11 mouse cellular contexts compared by ENCODE assay signal in the genomic region with DNA sequence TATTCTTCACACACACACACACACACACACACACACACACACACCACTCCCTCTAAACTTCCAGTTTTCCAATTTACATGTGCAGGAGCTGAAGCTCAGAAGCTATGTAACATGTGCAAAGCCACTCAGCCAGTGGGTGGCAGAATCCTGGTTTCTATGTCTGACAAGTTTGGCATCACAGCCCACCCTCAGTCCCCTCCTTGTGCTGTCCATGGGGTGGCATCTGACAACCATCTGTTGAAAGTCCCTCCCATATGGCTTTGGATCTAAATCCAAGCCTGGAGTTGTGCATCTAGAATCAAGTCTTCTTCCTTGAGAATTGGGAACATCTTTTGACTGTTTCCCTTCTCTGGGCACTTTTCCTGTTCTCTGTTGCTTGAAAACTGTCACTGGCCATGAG.
DNase-seq lines count a peak whose midpoint lies in the region; ATAC-seq lines count a peak whose summit lies in the region.
"Had no signal": no experiment of that assay in that cellular context is flagged by ENCODE, and none has a peak within 500 bp of the region (broad histone marks: within the 10 kb centered on the region; RNA-seq: fewer than 3 reads in every experiment).

No protein-coding gene starts in this region.

- H3K27ac ChIP-seq in midbrain, embryonic 11.5 days (ENCODE audit: low read depth, low read length), result no peak overlapping the region
- H3K27ac ChIP-seq in midbrain, embryonic 16.5 days (ENCODE audit: low read length), result no peak overlapping the region
- H3K27ac ChIP-seq: hindbrain, embryonic 15.5 days; liver, embryonic 15.5 days had no signal

- H3K36me3 ChIP-seq in midbrain, embryonic 11.5 days (ENCODE audit: control insufficient read depth, insufficient read depth, low read length), result no peaks in the 10 kb centered on the region
- H3K36me3 ChIP-seq in midbrain, embryonic 16.5 days (ENCODE audit: control insufficient read depth, insufficient read depth, low read length), result no peaks in the 10 kb centered on the region
- H3K36me3 ChIP-seq: hindbrain, embryonic 15.5 days; liver, embryonic 15.5 days had no signal

- no peaks in the 10 kb centered on the region for H3K4me1 ChIP-seq in midbrain, embryonic 11.5 days (ENCODE audit: control insufficient read depth, insufficient read depth, low read length)
- H3K4me1 ChIP-seq in midbrain, embryonic 16.5 days (ENCODE audit: control insufficient read depth, insufficient read depth, low read length), result no peaks in the 10 kb centered on the region
- H3K4me1 ChIP-seq: hindbrain, embryonic 15.5 days; liver, embryonic 15.5 days had no signal

- no peaks in the 10 kb centered on the region for H3K9me3 ChIP-seq in midbrain, embryonic 11.5 days (ENCODE audit: control insufficient read depth, low read length)
- H3K9me3 ChIP-seq in midbrain, embryonic 16.5 days (replicated peaks; ENCODE audit: control insufficient read depth, low read length, poor library complexity, severe bottlenecking), result no peaks in the 10 kb centered on the region
- H3K9me3 ChIP-seq: hindbrain, embryonic 15.5 days; liver, embryonic 15.5 days had no signal

- no peak for ATAC-seq in midbrain, embryonic 11.5 days (ENCODE audit: low FRiP score)
- ATAC-seq in midbrain, embryonic 16.5 days, result no peak

- H3K4me2 ChIP-seq in midbrain, embryonic 11.5 days, result no peak overlapping the region
- no peak overlapping the region for H3K4me2 ChIP-seq in midbrain, embryonic 16.5 days (ENCODE audit: low read length)
- H3K4me2 ChIP-seq: hindbrain, embryonic 15.5 days; liver, embryonic 15.5 days had no signal

- no peak overlapping the region for H3K4me3 ChIP-seq in midbrain, embryonic 11.5 days (ENCODE audit: low read depth, low read length)
- H3K4me3 ChIP-seq in midbrain, embryonic 16.5 days (ENCODE audit: low read depth, low read length), result no peak overlapping the region
- H3K4me3 ChIP-seq: hindbrain, embryonic 15.5 days; liver, embryonic 15.5 days had no signal

- H3K9ac ChIP-seq in midbrain, embryonic 11.5 days (ENCODE audit: low read length), result no peak overlapping the region
- no peak overlapping the region for H3K9ac ChIP-seq in midbrain, embryonic 16.5 days (ENCODE audit: low read depth, low read length)
- H3K9ac ChIP-seq: hindbrain, embryonic 15.5 days; liver, embryonic 15.5 days had no signal

- peak; percentile 7 for DNase-seq in embryo, embryonic 11 days
- DNase-seq in embryo, embryonic 10.5 days (ENCODE audit: low spot score), result no peak
- peak; percentile 53 for DNase-seq in midbrain, embryonic 11.5 days (ENCODE audit: low spot score, missing footprints)
- peak; percentile 51 to 52 for DNase-seq in left cerebral cortex, postnatal 14 days (ENCODE audit: low spot score in 2 of 2)
- no peak for DNase-seq in thymus, postnatal 14 days
- DNase-seq in ovary, postnatal 14 days (ENCODE audit: low spot score), result no peak
- DNase-seq in gastrocnemius, postnatal 10 days, result no peak
- DNase-seq: adrenal gland, postnatal 10 days had no signal

- H3K27me3 ChIP-seq in midbrain, embryonic 11.5 days (ENCODE audit: control insufficient read depth, insufficient read depth, low read length), result no peaks in the 10 kb centered on the region
- H3K27me3 ChIP-seq in midbrain, embryonic 16.5 days (ENCODE audit: control insufficient read depth, insufficient read depth, low read depth, low read length), result no peaks in the 10 kb centered on the region
- H3K27me3 ChIP-seq: hindbrain, embryonic 15.5 days; liver, embryonic 15.5 days had no signal

- intact Hi-C loops in left cerebral cortex, postnatal 14 days (cut with DNase I), result no loop called here

Comparison
In these comparisons a context has a peak if more than half of its experiments do, and no peak if none do; other contexts are left out.
1. DNase-seq: peak in embryo, embryonic 11 days (single experiment), midbrain, embryonic 11.5 days (single experiment) and left cerebral cortex, postnatal 14 days (2 of 2); none in embryo, embryonic 10.5 days (single experiment), thymus, postnatal 14 days (single experiment), ovary, postnatal 14 days (single experiment) and gastrocnemius, postnatal 10 days (single experiment).